Mouse (Mus musculus) R1 (cell line): ENCODE data around the gene Ckmt1.

Source experiments
- DNase-seq: peaks from one replicate; pipeline ENCODE4 v3.0.0-alpha.2; 2018; ENCODE audit warnings: low read depth, low spot score

The Ckmt1 gene

GRCm38 (mm10) chr2:121412843-121413386, 55.4 kb downstream of the Ckmt1 start:
- DNase-seq = no peak
